Mouse (Mus musculus): Measurements from ENCODE around the gene Mvb12a.

The Mvb12a gene

DNA sequence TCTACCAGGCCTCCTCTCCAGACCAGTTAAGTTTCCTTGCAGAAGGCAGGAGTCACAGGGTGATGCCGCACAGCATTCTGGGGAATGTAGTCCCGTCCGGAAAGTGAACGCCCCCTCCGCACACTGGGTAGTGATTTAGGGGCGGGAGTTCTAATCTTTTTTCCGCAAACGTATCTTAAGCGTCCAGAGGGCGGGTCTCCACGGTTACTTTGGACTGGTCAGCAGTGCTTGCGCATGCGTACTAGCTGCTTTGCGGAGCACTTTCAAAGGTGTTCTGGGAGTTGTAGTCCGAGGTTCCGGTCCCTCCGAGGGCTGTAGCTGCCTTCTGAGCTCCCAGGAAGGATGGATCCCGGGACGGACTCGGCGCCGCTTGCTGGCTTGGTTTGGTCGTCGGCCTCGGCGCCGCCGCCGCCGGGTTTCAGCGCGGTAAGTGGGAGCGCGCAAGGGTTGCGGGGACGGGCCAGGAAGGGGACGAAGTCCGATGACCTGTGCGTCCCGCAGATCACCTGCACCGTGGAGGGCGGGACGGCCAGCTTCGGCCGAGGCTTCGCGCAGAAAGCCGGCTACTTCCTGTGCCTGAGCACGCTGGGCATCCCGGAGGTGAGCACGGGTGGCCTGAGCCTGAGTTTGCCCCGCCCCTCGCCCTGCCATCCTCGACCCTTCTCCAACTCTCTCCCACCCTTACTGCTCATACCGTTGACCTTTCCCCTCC, at the start of gene Mvb12a:
Gene Mvb12a, plus strand, starts transcription at position 291 of the 712 bp plus-strand sequence.
- DNase-seq (ENCODE audit: low spot score in 2 of 2) = peak; percentile 98 to 99

DNA sequence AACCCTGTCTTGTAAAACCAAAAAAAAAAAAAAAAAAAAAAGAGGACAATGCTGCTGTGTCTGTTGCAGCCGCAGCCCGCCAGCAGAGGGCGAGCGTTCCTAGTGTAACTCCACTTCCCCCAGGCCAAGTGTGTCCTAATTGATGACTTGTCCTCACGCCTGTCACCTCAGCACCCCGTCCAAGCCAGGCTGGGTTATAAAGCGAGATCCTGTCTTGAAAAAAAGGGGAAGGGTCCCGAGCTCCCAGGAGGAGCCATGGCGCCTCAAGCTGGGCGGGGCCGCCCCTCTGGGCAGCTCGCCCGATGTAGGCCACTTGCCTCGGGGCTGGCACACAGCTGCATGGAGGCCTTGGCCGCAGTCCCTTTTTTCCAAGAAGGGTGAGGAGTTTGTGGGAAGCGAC, 47.7 kb upstream of the Mvb12a start:
- peak; percentile 84 to 86 for DNase-seq (ENCODE audit: low spot score in 2 of 2)

DNA sequence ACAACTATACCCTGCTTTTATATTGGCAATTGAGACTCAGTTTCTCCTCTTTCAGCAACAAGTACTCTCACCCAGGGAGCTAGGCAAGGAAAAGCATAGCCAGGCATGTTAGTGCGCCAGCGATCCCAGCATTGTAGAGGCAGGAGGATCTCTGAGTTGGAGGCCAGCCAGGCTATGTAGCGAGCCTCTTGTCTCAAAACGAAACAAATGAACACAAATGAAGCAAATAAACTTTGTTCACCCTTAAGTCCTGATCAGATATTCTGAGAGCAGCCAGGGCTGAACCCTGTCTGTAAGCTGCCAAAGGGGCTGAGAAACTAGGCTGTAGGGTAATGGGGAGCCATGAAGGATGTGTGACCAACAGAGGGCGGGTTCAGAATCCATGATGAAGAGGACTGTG, 46.9 kb upstream of the Mvb12a start:
- peak in 1 of 2 experiments; percentile 24 for DNase-seq (ENCODE audit: low spot score in 2 of 2)

DNA sequence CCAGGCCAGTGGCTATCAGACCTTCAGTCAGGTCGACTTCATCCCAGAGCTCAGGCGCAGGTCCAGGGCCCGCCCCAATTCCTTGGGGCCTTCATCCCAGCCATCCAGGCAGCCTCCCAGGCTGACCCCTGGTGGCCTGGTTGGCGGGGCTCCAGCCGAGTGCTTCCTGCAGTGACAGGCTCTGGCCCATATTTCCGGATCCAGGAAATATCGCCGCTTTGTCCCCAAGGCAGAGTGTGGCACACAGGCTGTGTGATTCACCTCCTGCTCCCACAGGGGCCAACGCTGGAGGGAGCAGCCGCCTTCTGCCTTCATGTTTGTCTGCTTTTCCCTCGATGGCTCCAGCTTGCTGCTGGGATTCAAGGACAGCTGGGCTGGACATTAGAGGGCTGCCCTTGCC, 46.2 kb upstream of the Mvb12a start:
- peak in 1 of 2 experiments; percentile 74 for DNase-seq (ENCODE audit: low spot score in 2 of 2)

DNA sequence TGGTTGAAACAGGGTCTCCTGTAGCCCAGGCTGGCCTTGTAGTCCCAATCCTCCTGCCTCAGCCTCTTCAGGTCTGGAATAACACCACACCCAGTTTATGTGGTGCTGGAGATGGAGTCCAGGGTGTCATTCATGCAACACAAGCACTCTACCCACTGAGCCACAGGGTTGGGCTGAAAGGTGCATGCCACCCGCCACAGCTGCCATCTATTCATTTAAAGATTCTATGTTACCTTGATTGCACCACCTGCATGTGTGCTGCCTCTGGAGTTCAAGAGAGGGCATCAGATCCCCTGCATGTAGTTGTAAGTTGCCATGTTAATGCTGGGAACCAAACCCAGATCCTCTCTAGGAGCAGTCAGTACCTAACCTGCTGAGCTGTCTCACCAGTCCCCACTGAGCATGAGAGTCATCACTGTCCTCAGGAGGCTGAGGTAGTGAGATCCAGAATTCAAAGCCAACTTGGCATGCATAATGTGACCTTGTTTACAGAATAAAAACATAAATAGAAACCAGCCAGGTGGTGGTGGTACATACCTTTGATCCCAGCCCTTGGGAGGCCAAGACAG, 45.6 kb upstream of the Mvb12a start:
- DNase-seq (ENCODE audit: low spot score in 2 of 2) = no peak

DNA sequence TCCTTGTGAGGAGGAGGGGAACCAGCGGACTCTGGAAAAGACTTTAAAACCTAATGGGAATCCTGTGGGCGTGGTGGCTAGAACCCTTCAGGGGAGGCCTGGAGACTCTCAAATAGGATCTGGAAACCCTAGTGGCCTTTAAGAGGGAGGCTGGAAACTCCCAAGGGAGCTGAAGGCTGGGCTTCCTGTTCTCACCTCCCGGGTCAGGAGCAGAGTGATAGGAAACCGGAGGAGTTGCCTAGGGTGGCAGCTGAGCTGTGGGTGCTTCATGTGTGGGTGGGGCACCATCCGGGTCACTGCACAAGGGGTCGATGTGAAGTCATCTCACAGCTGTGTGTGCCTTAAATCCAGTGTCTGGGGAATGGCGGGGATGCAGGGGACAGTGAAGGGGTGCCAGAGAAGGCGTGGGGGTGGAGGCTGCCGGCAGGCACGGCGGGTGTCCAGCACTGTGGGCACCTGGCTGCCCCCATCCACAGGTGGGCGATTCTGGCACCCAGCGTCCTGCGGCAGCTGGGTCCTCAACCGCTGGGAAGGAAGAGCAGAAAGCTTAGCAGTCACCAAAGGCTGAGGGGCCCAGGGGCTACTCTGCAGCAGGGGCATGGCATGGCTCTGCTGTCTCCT, 44.7 kb upstream of the Mvb12a start:
- DNase-seq (ENCODE audit: low spot score in 2 of 2) = peak in 1 of 2 experiments; percentile 23

DNA sequence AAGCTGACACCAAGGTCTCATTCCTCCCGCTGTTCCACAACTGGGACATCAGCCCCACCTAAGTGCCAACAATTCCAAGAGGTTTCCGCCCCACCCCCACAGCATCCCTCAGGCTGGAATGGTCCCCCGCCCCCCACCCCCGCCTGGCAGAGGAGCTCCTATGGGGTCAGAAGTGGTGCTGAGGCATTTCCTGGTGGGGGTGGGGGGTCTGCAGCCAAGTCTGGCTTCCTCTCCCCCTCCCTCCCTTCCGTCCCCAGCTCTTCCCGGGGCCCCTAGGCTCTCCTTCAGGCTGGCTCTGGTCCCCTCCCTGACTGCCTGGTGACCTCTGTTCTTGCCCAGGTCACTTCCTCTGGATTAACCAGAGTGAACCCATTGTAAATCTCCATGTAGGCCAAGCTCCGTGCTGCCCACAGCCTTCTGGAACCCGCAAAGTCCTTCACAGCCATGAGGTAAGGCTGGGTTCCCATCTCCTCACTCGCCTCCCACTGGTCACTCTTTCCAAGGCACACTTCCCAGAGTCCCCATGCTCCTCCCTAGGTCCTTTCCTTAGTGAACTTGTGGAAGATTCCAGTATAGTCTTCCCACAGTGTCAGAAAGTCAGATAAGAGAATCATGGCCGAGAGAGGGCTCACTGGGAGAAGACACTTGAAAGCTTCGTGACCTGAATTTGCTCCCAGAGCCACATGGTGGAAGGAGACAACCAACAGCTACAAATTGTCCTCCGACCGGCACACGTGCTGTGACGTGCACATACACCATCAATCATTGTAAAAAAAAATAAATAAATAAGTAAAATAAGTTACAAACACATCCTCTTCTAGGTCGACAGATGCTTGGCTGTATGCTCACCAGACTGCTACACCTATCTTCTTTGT, 43.7 kb upstream of the Mvb12a start:
- DNase-seq (ENCODE audit: low spot score in 2 of 2) = peak in 1 of 2 experiments; percentile 16

DNA sequence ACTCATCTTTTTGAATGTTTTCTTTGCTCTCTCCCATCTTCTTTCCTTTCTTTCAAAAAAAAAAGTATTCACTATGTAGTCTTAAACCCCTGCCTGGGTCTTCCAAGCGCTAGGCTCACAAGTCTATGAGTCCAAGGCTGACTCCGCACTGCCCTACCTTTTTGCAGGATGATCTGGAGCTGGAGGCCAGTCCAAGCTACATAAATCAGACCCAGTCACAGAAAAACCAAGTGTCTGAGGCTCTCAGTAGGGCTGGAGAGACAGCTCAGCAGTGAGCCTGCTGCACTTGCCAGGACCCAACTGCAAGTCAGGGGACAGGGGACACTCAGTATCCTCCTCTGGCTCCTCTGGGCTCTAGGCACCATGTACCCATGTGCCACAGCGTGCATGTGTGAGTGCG, 38.4 kb upstream of the Mvb12a start:
- DNase-seq (ENCODE audit: low spot score in 2 of 2) = no peak

DNA sequence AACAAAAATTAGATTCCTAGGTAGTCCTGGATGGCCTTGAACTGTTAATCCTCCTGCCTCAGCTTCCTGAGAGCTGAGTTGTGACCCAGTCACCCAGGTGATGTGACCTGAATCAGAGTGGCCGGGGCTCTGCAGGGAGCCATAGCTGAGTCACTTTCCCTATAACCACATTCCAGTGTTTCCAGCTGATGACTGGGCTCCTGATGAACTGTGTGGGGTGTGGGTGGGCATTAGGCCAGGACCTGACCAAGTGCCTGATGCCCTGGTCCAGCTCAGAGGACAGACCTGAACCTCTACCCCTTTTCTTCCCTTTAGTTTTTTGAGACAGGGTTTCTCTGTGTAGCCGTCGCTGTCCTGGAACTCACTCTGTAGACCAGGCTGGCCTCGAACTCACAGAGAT, 37.4 kb upstream of the Mvb12a start:
- no peak for DNase-seq (ENCODE audit: low spot score in 2 of 2)

DNA sequence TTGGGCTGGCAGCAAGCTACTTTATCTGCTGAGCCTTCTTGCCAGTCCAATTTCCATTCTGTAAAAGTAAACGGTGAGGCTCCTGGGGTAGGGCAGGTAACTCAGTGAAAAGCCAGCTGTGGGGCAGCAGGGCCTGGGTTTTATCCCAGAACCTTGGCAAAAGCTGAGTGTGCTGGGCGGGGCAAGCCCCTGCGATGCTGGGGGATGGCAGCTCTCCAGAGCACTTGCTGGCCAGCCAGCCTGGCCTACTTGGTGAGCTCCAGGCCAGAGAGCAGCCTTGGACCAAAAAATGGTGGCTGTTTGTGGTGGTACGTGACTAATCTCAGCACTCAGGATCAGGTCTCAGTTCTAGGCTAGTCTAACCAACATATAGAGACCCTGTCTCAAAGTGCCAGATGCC, 36.7 kb upstream of the Mvb12a start:
- peak in 1 of 2 experiments; percentile 47 for DNase-seq (ENCODE audit: low spot score in 2 of 2)

DNA sequence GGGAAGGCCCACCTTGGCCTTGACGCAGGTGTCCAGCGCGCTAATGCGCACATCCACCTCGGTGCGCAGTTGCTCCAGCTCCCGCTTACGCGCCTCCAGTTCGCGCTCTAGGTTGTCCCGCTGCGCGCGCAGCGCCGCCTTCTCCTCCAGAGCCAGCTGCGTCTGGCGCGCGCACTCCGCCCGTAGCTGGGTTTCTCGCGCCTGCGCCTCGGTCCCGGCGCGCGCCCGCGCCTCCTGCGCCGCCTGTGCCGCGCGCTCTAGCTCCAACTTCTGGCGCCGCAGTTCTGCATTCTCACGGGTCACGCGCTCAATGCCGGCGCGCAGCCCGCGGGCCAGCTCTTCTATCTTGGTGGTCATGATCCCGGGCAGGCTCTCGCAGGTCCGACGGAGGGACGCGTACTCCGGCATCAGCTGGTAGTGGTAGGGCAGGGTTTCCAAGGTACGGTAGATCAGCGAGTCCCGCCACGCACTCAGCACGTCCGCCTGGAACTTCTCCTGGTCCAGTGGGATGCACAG, 35.1 kb upstream of the Mvb12a start:
- DNase-seq (ENCODE audit: low spot score in 2 of 2) = peak; percentile 92

DNA sequence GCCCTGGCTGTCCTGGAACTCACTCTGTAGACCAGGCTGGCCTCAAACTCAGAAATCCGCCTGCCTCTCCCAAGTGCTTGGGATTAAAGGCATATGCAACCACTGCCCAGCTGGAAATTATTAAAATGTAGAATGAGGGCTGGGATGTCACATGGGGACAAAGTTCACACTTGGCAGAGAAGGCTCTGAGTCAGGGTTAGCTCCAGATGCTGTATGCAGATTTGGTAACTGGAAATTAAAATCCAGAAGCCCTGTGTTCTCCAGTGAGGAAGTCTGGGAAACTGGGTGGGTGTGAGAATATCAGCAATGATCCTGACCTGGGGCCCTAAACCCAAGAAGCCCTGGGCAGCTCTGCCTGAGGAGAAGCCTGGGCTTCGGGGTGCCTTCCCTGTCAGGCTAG, 33.4 kb upstream of the Mvb12a start:
- no peak for DNase-seq (ENCODE audit: low spot score in 2 of 2)

DNA sequence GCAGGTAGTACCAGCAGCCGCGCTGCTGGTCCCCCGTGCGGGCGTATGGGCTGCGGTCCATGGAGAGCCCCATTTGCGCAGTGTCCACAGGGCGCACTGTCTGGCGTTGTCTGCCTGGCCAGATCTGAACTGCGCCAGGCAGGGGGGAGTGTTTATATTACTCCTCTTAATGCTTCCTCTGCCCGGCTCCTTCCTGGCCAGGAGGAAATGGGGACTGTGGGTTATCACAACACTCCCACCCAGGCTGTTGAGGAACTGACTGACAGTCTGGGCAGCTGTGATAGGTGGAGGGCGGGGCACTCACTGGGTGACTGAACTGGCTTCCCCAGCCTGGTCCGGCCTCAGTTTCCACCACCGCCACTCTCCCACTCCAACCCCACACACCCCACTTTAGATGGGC, 31.1 kb upstream of the Mvb12a start, which contains the start of gene Plvap:
Gene Plvap, minus strand, starts transcription at position 109 of the 400 bp plus-strand sequence.
- no peak for DNase-seq (ENCODE audit: low spot score in 2 of 2)

DNA sequence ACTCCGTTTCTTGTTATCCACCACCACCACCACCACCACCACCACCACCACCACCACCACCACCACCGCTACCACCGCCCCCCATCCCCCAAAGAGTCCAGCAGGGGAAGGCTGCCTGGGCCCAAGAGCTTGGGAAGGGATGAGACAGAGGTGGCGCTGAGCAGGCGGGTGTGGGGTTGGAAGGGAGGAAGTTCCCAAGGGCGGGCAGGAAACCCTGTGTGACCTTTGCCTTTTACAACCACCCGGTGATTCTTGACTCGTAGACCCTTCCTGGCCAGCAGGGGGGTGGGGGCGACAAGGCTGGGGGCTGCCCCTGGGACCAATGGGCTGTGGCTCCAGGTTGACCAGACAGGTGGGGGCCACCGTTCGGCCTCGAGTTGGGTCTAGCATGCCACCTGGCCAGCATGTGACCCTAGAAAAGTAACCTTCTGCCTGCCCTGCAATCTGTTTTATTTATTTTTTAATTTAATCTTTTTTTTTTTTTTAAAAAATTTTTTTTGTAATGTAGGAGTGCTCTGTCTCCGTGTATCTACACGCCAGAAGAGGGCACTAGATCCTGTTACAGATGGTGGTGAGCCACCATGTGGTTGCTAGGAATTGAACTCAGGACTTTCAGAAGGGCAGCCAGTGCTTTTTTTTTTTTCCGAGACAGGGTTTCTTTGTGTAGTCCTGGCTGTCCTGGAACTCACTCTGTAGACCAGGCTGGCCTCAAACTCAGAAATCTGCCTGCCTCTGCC, 29.5 kb upstream of the Mvb12a start:
- no peak for DNase-seq (ENCODE audit: low spot score in 2 of 2)

DNA sequence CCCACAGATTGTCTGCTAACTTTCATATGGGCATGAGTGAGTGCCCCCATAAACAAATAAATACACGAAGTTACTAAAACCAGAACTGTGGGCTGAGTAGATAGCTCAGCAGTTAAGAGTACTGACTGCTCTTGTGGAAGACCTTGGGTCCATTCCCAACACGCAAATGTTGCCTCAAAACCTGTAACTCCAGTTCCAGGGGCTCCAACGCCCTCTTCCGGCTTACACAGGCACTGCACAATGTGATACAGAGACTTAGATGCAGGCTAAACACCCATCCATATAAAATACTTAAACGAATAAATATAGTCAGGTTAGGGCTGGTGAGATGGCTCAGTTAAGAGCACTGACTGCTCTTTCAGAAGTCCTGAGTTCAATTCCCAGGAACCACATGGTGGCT, 27.7 kb upstream of the Mvb12a start:
- DNase-seq (ENCODE audit: low spot score in 2 of 2) = no peak

DNA sequence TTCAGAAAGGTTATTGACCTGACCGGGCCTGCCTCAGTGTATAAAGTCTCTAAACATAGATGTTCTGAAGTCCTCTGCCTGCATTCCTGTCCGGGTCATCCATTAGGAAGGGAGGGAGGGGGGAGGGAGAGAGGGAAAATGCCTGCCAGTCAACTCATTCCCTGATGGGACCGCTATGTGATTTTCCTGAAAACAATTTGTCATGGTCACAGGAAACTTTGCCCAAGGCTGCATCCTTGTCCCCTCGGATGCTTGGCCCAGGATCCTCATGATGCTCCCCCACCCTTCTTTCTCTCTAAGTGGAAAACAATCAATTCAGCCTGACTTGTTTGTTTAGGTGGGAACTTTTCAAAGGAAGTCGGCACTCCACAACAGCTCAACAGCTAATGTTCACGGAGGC, 25.9 kb upstream of the Mvb12a start:
- no peak for DNase-seq (ENCODE audit: low spot score in 2 of 2)

DNA sequence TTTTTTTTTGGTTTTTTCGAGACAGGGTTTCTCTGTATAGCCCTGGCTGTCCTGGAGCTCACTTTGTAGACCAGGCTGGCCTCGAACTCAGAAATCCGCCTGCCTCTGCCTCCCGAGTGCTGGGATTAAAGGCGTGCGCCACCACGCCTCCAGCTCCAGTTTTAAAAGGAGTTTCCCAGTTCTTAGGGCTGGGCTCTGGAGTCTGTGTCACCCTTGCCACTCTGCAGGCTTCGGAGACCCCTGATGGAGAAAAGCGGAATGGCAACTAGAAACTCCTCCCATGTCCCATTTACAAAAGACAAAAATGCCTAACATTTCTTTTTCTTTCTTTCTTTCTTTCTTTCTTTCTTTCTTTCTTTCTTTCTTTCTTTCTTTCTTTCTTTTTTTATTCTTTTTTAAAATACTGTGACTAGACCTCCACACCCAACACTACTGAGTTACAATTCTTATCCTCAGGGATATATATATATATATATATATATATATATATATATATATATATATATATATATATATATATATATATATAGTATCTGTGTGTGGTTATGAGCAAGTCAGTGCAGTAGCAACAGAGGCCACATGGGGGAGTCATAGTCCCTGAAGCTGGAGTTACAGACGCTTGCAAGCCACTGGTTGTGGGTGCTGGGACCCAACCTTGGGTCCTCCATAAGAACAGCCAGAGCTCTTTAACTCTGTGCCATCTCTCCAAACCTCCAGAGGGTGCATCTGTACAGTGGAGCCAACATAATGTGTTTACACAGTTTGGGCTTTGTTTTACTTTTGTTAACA, 23.5 kb upstream of the Mvb12a start:
- DNase-seq (ENCODE audit: low spot score in 2 of 2) = peak in 1 of 2 experiments; percentile 67

DNA sequence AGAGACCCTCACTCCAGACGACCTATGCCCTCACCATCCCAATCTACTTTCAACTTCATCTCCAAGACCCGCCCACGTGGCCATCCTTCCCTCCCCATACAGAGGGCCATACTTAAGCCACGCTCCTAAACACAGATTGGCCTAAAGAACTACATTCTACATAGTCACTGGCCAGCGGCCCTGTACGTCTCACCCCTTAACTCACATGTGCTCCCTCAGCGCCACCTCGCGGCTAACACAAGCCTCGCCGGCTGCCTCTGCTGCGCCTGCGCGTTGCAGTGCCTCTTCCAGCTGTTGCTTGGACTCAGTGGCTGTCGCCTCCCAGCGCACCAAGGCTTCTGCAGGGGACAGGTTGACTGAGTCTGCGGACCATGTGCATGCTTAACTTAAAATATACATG, 21.1 kb upstream of the Mvb12a start:
- peak; percentile 89 to 93 for DNase-seq (ENCODE audit: low spot score in 2 of 2)

DNA sequence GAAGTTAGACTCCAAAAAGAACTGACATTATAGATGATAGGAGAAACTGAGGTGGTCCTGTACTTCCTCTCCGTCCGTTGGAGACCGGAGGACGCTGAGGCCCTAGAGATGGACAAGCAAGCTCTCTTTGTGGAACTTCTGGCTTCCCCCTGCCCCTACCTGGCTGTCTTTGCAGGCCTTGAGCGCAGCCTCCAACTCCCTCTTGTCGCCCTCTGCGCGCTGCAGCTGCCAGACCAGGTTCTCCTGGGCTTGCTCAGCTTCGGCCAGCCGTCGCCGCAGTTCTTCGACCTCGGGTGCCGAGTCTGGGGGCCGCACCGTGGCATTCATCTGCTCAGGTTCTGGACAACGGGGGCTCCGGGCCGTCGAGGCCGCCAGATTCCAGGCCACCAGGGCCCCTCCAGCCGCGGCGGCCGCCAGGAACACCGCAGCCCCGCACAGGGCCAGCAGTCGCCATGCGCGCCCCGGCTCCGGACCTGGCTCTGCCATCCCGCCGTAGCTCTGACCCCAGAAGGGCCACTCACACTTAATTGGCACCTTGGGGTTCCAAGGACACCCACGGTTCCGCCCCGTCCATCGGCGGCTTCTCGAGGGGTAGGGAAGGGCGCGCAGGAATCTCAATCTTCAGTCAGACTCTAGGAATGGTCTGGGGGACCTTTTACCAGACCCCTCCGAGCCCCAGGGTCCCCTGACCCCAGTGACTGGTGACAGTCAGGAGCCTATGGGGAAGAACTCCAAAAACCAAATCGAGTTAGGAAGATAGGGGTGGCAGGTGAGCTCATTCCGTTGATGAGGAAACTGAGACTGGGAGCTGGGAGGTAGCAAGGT, 17.3 kb upstream of the Mvb12a start, which contains the start of gene Ccdc194:
Gene Ccdc194, minus strand, starts transcription at position 486 of the 825 bp plus-strand sequence.
- DNase-seq (ENCODE audit: low spot score in 2 of 2) = no peak

All from right cerebral cortex, postnatal 10 days (tissue).